Mouse (Mus musculus): ENCODE measurements around the gene Cln3. TPM values are rescaled to one million over a fixed set of nuclear protein-coding genes. Genes with fewer than 3 reads are reported as not detected.

The Cln3 gene
- 32.6 and 32.7 TPM in 2 replicates for polyA plus RNA-seq (2015; fragmentation: Nextera tagmentation; extraction: Ambion mirVana)

DNA sequence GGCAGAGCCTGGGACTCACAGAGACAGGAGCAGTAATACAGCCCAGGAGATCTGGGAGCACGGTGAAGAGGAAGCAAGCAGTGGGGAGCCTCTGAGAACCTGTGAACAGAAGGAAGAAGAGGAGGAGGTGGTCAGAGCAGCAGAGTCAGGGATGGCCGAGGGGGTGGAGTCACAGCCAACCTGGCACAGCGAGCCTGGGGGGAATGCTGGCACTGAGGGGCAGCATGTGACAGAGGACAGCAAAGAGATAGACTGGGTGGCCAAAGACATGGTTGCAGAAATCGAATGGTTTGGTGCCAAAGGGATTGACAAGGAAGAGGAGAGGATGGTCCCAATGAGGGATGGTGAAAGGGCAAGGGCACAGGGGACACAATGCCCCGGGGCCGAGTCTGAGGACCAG lies at the start of gene Cln3:
Cln3 (minus strand) TSS at position 101 of the 400 bp plus-strand sequence.
- Histone ChIP-seq H3K27me3 (replicated peaks) (peaks cover 15% of the 10 kb centered on the region; the same call in 1 of the 2 replicates), H3K4me1 (peaks cover 35% of the 10 kb centered on the region), H3K4me3 (replicated peaks) (no peak within 1 kb of the TSS), H3K9me3 (replicated peaks) (no peaks in the 10 kb centered on the region), H3K9ac (replicated peaks) (no peak within 1 kb of the TSS), H3K4me2 (no peak within 1 kb of the TSS), H3K27ac (replicated peaks) (no peak within 1 kb of the TSS), H3K36me3 (no peaks in the 10 kb centered on the region)
- whole genome bisulfite sequencing: 81% methylated on average over 6 of the region's 6 CpGs
- ATAC-seq (ENCODE audit: low FRiP score): no peak

DNA sequence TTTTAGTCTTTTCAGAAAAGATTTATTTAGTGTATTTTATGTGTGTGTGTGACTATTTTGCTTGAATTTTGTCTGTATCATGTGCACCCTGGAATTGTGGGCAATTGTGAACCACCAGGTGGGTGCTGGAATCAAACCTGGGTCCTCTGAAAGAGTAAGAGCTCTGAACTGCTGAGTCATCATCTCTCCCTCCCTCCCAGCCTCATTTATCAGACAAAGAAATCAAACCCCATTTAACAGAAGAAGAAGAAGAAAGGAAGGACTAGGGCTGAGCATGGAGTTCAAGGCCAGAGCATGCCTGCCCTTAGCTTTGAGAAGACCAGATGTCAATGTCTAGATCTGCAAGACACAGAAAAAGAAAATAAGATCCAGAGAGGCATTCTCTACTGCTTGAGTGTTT lies 49.8 kb upstream of the Cln3 start:
- Histone ChIP-seq H3K9me3 (replicated peaks) (no peaks in the 10 kb centered on the region), H3K4me3 (replicated peaks) (no peak overlapping the region), H3K27ac (replicated peaks) (no peak overlapping the region), H3K27me3 (replicated peaks) (peaks cover 6% of the 10 kb centered on the region; the same call in 1 of the 2 replicates), H3K9ac (replicated peaks) (no peak overlapping the region), H3K4me1 (no peaks in the 10 kb centered on the region), H3K4me2 (no peak overlapping the region), H3K36me3 (no peaks in the 10 kb centered on the region)
- ATAC-seq (ENCODE audit: low FRiP score): no peak

DNA sequence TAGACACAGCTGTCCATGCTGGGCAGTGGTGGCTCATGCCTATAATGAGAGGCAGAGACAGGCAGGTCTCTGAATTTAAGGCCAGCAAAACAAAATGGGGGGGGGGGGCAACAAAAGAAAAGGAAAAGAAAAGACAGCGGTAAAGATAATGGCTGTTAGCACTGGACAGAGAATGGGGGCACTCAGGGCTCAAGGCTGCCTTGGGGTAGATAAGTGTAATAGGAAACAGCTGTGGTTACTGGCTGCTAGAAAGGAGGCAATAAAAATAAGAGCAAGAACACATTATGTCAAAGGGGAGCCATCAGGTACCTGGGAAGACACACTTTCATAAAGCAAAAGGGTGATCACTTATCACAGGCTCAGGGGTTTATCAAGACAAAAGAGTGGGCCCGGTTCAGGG lies 46.9 kb upstream of the Cln3 start:
- Histone ChIP-seq H3K9ac (replicated peaks) (no peak overlapping the region), H3K4me1 (no peaks in the 10 kb centered on the region), H3K27me3 (replicated peaks) (no peaks in the 10 kb centered on the region), H3K27ac (replicated peaks) (no peak overlapping the region), H3K36me3 (no peaks in the 10 kb centered on the region), H3K9me3 (replicated peaks) (no peaks in the 10 kb centered on the region), H3K4me2 (no peak overlapping the region), H3K4me3 (replicated peaks) (no peak overlapping the region)
- ATAC-seq (ENCODE audit: low FRiP score): no peak
- 81% methylated on average over 2 of the region's 2 CpGs for WGBS

DNA sequence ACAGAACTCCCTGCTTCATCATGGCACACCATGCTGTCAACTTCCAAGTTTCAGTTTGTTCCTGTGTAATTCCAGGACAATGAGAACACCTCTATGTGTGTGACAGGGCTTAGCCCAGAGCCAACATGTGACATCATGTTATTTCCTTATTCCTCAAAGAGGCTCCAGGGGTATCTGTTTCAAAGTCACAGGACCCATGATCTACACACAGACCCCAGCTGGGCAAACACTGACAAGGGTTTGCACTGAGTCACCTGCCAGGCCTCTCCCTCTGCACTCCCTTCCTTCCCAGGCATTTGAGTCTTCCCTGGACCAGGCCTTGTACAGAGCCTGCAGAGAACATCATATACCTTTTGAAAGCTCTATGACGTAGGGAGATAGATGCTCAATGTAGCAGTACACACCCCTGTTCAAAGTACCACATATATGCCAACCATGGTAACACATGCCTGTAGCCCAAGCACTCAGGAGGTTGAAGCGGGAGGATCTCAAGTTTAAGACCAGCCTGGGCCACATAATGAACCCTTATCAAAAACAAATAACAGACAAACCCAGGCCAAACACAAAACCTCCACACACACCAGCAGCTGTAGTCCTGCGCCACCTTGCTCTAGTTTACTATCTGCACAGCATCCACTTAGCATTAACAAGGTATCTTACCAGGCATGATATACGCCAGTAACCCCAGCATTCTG lies 45.4 kb upstream of the Cln3 start, which contains the start of gene Nupr1:
Nupr1 (minus strand) TSS at position 38 of the 695 bp plus-strand sequence.
- no peak for ATAC-seq (ENCODE audit: low FRiP score)
- Histone ChIP-seq H3K4me1 (no peaks in the 10 kb centered on the region), H3K27ac (replicated peaks) (no peak within 1 kb of the TSS), H3K27me3 (replicated peaks) (no peaks in the 10 kb centered on the region), H3K9me3 (replicated peaks) (no peaks in the 10 kb centered on the region), H3K4me3 (replicated peaks) (no peak within 1 kb of the TSS), H3K36me3 (no peaks in the 10 kb centered on the region), H3K4me2 (no peak within 1 kb of the TSS), H3K9ac (replicated peaks) (no peak within 1 kb of the TSS)
- WGBS: 93% methylated on average over 4 of the region's 4 CpGs

DNA sequence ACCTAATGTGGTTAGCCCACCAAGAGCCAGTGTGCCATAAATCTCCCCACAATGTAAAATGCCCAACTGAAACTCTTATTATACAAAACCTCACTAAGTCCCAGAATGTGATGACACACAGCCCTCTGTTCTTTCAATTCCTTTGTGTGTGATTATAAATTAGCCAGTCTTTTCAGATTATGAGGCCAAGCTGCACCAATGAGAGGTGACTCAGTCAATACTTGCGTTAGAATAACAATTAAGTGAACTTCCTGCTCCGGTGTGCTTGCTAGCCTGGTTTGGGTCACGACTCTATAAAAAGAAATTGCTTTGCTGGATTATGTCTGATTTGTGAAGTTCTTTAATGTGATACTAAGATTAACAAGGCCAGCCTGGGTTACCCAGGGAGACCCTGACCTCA lies 44.3 kb upstream of the Cln3 start:
- 7% methylated on average over 3 of the region's 3 CpGs for WGBS
- no peaks in the 10 kb centered on the region for H3K9me3 ChIP-seq (replicated peaks)
- no peak overlapping the region for H3K4me2 ChIP-seq
- H3K27ac ChIP-seq (replicated peaks): no peak overlapping the region
- H3K9ac ChIP-seq (replicated peaks): no peak overlapping the region
- no peak for ATAC-seq (ENCODE audit: low FRiP score)
- H3K36me3 ChIP-seq: no peaks in the 10 kb centered on the region
- no peaks in the 10 kb centered on the region for H3K27me3 ChIP-seq (replicated peaks)
- no peak overlapping the region for H3K4me3 ChIP-seq (replicated peaks)
- H3K4me1 ChIP-seq: no peaks in the 10 kb centered on the region

DNA sequence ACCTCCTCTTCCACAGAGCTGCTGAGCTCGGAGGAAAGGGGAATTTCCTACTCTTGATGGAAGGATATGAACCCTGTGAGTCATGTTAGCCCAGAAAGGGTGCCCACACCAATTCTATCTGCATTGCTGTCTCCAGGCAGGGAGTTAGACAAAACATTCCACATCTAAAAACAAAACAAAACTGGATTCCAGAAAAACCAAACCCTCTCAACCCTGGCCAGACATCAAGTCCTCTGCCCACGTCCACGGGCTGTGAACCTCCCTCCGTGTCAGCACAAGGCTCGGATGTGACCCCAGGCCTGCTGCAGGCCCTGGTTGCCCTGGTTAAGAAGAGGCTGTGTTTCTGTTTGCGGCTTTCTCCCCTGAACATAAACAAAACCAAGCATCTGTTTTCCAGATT lies 42.5 kb upstream of the Cln3 start:
- 75% methylated on average over 6 of the region's 6 CpGs for WGBS
- H3K27me3 ChIP-seq (replicated peaks): no peaks in the 10 kb centered on the region
- H3K4me1 ChIP-seq: no peaks in the 10 kb centered on the region
- H3K4me2 ChIP-seq: no peak overlapping the region
- no peak overlapping the region for H3K27ac ChIP-seq (replicated peaks)
- no peaks in the 10 kb centered on the region for H3K9me3 ChIP-seq (replicated peaks)
- H3K4me3 ChIP-seq (replicated peaks): no peak overlapping the region
- no peaks in the 10 kb centered on the region for H3K36me3 ChIP-seq
- H3K9ac ChIP-seq (replicated peaks): no peak overlapping the region
- ATAC-seq (ENCODE audit: low FRiP score): no peak

DNA sequence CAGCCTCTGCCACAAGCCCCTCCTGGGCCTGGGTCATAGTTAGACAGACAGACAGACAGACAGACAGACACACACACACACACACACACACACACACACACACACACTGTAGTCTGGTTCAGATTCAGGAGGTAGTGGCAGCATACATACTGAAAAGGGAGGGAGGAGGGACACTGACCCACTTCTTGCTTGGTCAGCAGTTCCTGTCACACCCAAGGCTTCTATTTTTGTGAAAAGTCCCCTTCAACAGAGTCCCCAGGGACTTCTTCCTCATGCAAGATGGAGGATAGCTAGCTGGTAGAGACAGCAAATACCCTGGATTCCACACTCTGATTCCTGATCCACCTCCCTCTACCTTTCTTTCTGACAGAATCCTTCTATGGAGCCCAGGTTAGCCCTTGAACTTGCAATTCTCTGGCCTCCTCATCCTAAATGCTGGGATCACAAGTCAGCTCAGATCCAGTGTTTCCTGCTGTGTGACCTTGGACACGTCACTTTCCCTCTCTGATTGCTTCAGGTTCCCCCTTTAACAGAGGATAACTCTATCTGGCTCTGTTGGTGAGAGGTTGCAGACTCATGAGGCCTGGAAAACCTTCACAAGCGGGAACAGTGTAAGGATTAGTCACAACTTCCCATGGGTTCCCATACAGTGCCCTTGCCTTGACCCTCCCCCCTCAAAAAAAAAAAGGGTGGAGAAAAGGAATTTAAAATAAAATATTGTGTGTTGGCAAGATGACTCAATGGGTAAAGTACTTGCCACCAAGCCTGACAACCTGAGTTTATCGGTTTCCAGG lies 40.4 kb upstream of the Cln3 start:
- Histone ChIP-seq H3K4me1 (no peaks in the 10 kb centered on the region), H3K9ac (replicated peaks) (no peak overlapping the region), H3K27me3 (replicated peaks) (no peaks in the 10 kb centered on the region), H3K36me3 (no peaks in the 10 kb centered on the region), H3K9me3 (replicated peaks) (no peaks in the 10 kb centered on the region), H3K4me2 (no peak overlapping the region), H3K4me3 (replicated peaks) (no peak overlapping the region), H3K27ac (replicated peaks) (no peak overlapping the region)
- ATAC-seq (ENCODE audit: low FRiP score): no peak
- 87% methylated on average over 3 of the region's 3 CpGs for WGBS

DNA sequence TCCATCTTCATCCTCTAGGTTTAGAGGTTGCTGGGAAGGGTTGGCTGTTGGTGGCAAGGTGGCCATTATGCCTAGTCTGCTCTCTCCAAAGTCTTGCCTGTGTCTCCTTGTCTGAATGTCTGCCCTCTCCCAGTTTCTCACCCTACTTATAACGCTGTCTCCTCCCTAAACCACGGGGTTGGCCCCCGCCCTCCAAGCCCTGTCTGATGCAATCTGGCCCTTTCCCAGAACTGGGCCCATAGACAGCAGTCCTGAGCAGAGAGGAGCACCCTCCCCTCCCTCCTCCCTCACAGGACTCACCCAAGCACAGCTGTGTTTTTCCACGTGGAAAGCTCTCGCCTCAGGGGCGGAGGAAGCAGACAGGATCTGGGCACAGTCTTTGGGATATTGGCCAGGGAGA lies 39.8 kb upstream of the Cln3 start:
- H3K27me3 ChIP-seq (replicated peaks): no peaks in the 10 kb centered on the region
- no peaks in the 10 kb centered on the region for H3K9me3 ChIP-seq (replicated peaks)
- WGBS: 56% methylated on average over 6 of the region's 6 CpGs
- ATAC-seq (ENCODE audit: low FRiP score): no peak
- no peak overlapping the region for H3K9ac ChIP-seq (replicated peaks)
- no peak overlapping the region for H3K4me3 ChIP-seq (replicated peaks)
- no peak overlapping the region for H3K4me2 ChIP-seq
- H3K36me3 ChIP-seq: no peaks in the 10 kb centered on the region
- H3K4me1 ChIP-seq: no peaks in the 10 kb centered on the region
- no peak overlapping the region for H3K27ac ChIP-seq (replicated peaks)

DNA sequence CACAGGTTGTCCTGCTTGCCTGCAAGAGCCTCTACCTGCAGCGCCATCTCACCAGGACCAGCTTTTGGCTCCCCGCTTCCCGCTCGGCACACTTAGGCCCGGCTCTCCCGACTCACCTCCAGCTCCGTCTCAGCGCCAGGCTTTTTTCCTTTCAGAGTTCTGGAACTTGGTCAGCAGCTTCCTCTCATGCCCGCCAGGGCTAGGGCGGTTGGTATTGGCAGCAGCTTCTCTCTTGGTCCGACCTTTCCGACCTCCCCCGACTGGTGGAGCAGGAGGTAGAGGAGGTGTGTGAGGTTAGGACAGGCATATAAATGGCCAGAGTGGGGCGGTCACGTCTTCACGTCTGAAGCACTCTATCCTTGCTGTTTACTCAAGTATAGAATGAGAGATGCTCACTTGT lies 39.2 kb upstream of the Cln3 start:
- WGBS: 74% methylated on average over 16 of the region's 16 CpGs
- Histone ChIP-seq H3K36me3 (no peaks in the 10 kb centered on the region), H3K4me1 (no peaks in the 10 kb centered on the region), H3K4me2 (peak overlapping the region; percentile 15; the same call in 1 of the 2 replicates), H3K9ac (replicated peaks) (no peak overlapping the region), H3K27me3 (replicated peaks) (no peaks in the 10 kb centered on the region), H3K4me3 (replicated peaks) (no peak overlapping the region), H3K9me3 (replicated peaks) (no peaks in the 10 kb centered on the region), H3K27ac (replicated peaks) (no peak overlapping the region)
- no peak for ATAC-seq (ENCODE audit: low FRiP score)

DNA sequence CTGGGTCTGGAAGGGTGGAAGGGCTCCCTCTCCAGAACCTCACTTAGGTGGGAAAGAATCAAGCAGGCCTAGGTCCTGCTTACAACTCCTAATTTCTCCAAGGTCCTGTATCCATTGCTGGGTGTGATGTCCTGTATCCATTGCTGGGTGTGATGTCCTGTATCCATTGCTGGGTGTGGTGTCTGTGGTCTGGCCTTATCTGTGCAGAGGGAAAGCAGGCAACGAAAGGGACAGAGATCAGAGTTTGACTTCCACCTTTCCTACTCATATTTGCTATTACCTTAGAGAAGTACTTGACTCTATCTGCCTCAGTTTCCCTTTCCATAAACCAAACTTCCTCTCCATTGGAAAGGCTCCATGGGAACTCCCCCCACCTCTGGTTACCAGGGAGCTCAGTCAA lies 37.8 kb upstream of the Cln3 start:
- Histone ChIP-seq H3K4me3 (replicated peaks) (no peak overlapping the region), H3K4me2 (no peak overlapping the region), H3K9me3 (replicated peaks) (no peaks in the 10 kb centered on the region), H3K4me1 (no peaks in the 10 kb centered on the region), H3K9ac (replicated peaks) (no peak overlapping the region), H3K27me3 (replicated peaks) (no peaks in the 10 kb centered on the region), H3K27ac (replicated peaks) (no peak overlapping the region), H3K36me3 (no peaks in the 10 kb centered on the region)
- WGBS: 93% methylated on average over 1 of the region's 1 CpGs
- ATAC-seq (ENCODE audit: low FRiP score): no peak

DNA sequence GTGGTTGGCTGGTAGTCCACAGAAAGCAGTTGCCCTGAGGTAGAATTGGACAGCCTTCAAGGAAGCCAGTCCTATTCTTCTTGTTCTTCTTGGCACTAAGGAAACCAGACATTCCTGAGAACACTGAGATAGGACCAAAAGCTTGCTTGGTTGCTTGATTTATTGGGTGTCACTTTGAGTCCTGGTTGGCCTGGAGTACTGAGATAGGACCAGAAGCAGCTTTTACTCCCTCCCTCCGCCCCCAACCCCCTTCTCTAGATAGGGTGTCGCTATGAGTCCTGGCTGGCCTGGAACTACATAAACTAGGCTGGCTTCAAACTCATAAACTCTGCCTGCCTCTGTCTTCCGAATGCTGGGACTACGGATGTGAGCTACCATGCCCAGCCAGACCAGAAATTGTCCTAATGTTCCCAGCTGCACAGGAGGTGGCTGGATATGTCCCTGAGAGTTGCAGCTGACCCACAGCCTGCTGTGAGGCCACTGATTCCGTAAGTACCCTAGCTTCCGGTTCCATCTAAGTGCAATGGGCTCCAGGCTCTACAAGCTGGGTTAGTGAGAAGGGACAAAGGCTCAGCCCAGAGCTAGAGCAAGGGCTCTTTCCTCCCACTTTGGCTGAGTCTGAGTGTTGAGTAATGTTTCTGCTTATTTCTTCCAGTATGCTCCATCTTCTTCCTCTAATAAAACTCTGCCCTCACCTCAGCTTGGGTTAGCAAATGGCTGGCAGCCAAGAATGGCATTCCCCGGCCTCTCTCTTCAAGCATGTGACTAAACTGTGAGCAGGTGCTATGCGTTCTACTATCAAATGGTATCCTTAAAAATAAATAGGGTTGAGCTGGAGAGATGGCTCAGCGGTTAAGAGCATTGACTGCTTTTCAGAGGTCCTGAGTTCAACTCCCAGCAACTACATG lies 36.1 kb upstream of the Cln3 start:
- Histone ChIP-seq H3K36me3 (no peaks in the 10 kb centered on the region), H3K9me3 (replicated peaks) (no peaks in the 10 kb centered on the region), H3K4me1 (no peaks in the 10 kb centered on the region), H3K4me2 (no peak overlapping the region), H3K27ac (replicated peaks) (no peak overlapping the region), H3K4me3 (replicated peaks) (no peak overlapping the region), H3K9ac (replicated peaks) (no peak overlapping the region), H3K27me3 (replicated peaks) (no peaks in the 10 kb centered on the region)
- ATAC-seq (ENCODE audit: low FRiP score): no peak
- 91% methylated on average over 9 of the region's 9 CpGs for WGBS

All from neural tube, embryonic 15.5 days (tissue).